8 mouse cellular contexts compared by ENCODE assay signal in the genomic region with DNA sequence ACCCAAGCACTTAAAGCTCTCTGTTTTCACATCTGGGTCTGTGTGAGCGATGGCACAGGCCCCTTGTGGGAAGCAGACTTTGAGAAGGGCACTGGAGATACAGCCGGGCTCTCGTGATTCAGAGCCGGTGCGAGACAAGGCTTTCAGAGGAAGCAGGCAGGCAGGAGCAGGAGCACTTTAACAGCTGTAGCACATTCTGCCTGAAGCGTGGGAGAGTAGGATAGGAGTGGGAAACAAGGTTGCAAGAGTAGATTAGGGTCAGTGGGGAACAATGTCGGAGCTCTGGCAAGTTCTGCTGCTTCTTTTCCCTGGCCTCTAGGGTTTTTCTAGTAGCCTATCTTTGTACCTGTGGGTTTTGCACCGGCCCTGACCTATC. TPM values are rescaled to one million over a fixed set of nuclear protein-coding genes. Genes with fewer than 3 reads are reported as not detected.
DNase-seq lines count a peak whose midpoint lies in the region; ATAC-seq and TF ChIP-seq lines count a peak whose summit lies in the region.

No protein-coding gene starts in this region.

- 25% methylated on average over 8 of the region's 8 CpGs for WGBS in lung, embryonic 14.5 days
- WGBS in hindbrain, postnatal 0 days, result 25% methylated on average over 8 of the region's 8 CpGs
- 30% methylated on average over 8 of the region's 8 CpGs for WGBS in midbrain, embryonic 16.5 days

- peak overlapping the region; percentile 33 for H3K4me3 ChIP-seq in lung, embryonic 14.5 days (ENCODE audit: low read depth, low read length)
- H3K4me3 ChIP-seq in embryonic fibroblast, embryonic 13.5 days (ENCODE audit: insufficient read depth, low read length), result peak overlapping the region; percentile 5; the same call in 1 of the 2 replicates
- peak overlapping the region; percentile 42; the same call in 1 of the 2 replicates for H3K4me3 ChIP-seq in hindbrain, postnatal 0 days (ENCODE audit: low read length)
- peak overlapping the region; percentile 48 for H3K4me3 ChIP-seq in midbrain, embryonic 16.5 days (ENCODE audit: low read depth, low read length)

- peaks cover 10% of the 10 kb centered on the region; the same call in 1 of the 2 replicates for H3K4me1 ChIP-seq in lung, embryonic 14.5 days (ENCODE audit: insufficient read depth)
- peaks cover 6% of the 10 kb centered on the region; the same call in 1 of the 2 replicates for H3K4me1 ChIP-seq in embryonic fibroblast, embryonic 13.5 days (ENCODE audit: control insufficient read depth, insufficient read depth, low read length)
- peaks cover 16% of the 10 kb centered on the region; the same call in 1 of the 2 replicates for H3K4me1 ChIP-seq in hindbrain, postnatal 0 days (ENCODE audit: insufficient read depth, low read length)
- peaks cover 24% of the 10 kb centered on the region for H3K4me1 ChIP-seq in midbrain, embryonic 16.5 days (ENCODE audit: control insufficient read depth, insufficient read depth, low read length)

- no peaks in the 10 kb centered on the region for H3K9me3 ChIP-seq in lung, embryonic 14.5 days (ENCODE audit: low read depth, low read length)
- H3K9me3 ChIP-seq in hindbrain, postnatal 0 days (ENCODE audit: low read length), result no peaks in the 10 kb centered on the region
- H3K9me3 ChIP-seq in midbrain, embryonic 16.5 days (replicated peaks; ENCODE audit: control insufficient read depth, low read length, poor library complexity, severe bottlenecking), result no peaks in the 10 kb centered on the region

- no peak for TF ChIP-seq CTCF in lung, embryonic 14.5 days (IDR thresholded peaks at IDR 0.05; ENCODE audit: low read depth)
- no peak for TF ChIP-seq CTCF in embryonic fibroblast, embryonic 13.5 days (IDR thresholded peaks at IDR 0.05; ENCODE audit: borderline replicate concordance, insufficient read depth, low read length)
- TF ChIP-seq CTCF in hindbrain, postnatal 0 days (IDR thresholded peaks at IDR 0.05; ENCODE audit: low read depth), result no peak

- peak overlapping the region; percentile 75; the same call in 1 of the 2 replicates for H3K27ac ChIP-seq in lung, embryonic 14.5 days (ENCODE audit: low read depth)
- peak overlapping the region; percentile 23 for H3K27ac ChIP-seq in embryonic fibroblast, embryonic 13.5 days (ENCODE audit: insufficient read depth, low read length)
- H3K27ac ChIP-seq in hindbrain, postnatal 0 days, result no peak overlapping the region
- H3K27ac ChIP-seq in midbrain, embryonic 16.5 days (ENCODE audit: low read length), result no peak overlapping the region

- no peak for ATAC-seq in lung, embryonic 14.5 days (ENCODE audit: insufficient read depth)
- ATAC-seq in hindbrain, postnatal 0 days, result no peak
- ATAC-seq in midbrain, embryonic 16.5 days, result no peak

- no peak for TF ChIP-seq POLR2A in embryonic fibroblast, embryonic 13.5 days (IDR thresholded peaks at IDR 0.05; ENCODE audit: low read depth, low read length)

- H3K36me3 ChIP-seq in lung, embryonic 14.5 days (ENCODE audit: insufficient read depth), result no peaks in the 10 kb centered on the region
- H3K36me3 ChIP-seq in hindbrain, postnatal 0 days (ENCODE audit: insufficient read depth, low read length), result no peaks in the 10 kb centered on the region
- H3K36me3 ChIP-seq in midbrain, embryonic 16.5 days (ENCODE audit: control insufficient read depth, insufficient read depth, low read length), result no peaks in the 10 kb centered on the region

- DNase-seq in lung, embryonic 14.5 days, result no peak
- no peak for DNase-seq in lung, postnatal 36 days
- no peak for DNase-seq in hindbrain, postnatal 0 days (ENCODE audit: low spot score)
- no peak for DNase-seq in urinary bladder, postnatal 25 days (ENCODE audit: low spot score)
- DNase-seq in lung, adult 18-20 months, result no peak
- DNase-seq in lung, postnatal 10 days, result no peak

- H3K4me2 ChIP-seq in lung, embryonic 14.5 days, result peak overlapping the region; percentile 68
- peak overlapping the region; percentile 82 for H3K4me2 ChIP-seq in hindbrain, postnatal 0 days (ENCODE audit: low read depth, low read length)
- peak overlapping the region; percentile 77 for H3K4me2 ChIP-seq in midbrain, embryonic 16.5 days (ENCODE audit: low read length)

- no peaks in the 10 kb centered on the region for H3K27me3 ChIP-seq in lung, embryonic 14.5 days (ENCODE audit: insufficient read depth, low read length)
- no peaks in the 10 kb centered on the region for H3K27me3 ChIP-seq in hindbrain, postnatal 0 days (ENCODE audit: insufficient read depth, low read length)
- H3K27me3 ChIP-seq in midbrain, embryonic 16.5 days (ENCODE audit: control insufficient read depth, insufficient read depth, low read depth, low read length), result no peaks in the 10 kb centered on the region

- H3K9ac ChIP-seq in lung, embryonic 14.5 days, result peak overlapping the region; percentile 26
- 0 out of 2 replicates have a peak overlapping the region, but pooled peaks have one; percentile 50 for H3K9ac ChIP-seq in hindbrain, postnatal 0 days (replicated peaks; ENCODE audit: low read length)
- no peak overlapping the region; the same call in 1 of the 2 replicates for H3K9ac ChIP-seq in midbrain, embryonic 16.5 days (ENCODE audit: low read depth, low read length)

RNA-seq across cellular contexts. Expression of gene Wbp4, which starts 5.3 kb away (rescaled TPM):
- polyA plus RNA-seq in lung, embryonic 14.5 days (2014; fragmentation: Nextera tagmentation; extraction: Ambion mirVana), result 44.3 and 46.1 TPM in 2 replicates
- 43.9 and 54.1 TPM in 2 replicates for polyA plus RNA-seq in embryonic fibroblast, embryonic 13.5 days (2011; ENCODE audit: insufficient read length, low read depth, missing spikeins)
- total RNA-seq in hindbrain, postnatal 0 days (2014; rRNA removed), result 20.6 and 27.7 TPM in 2 replicates
- 49.9 and 51.2 TPM in 2 replicates for polyA plus RNA-seq in hindbrain, postnatal 0 days (2015; fragmentation: Nextera tagmentation; extraction: Ambion mirVana)
- polyA plus RNA-seq in midbrain, embryonic 16.5 days (2015; fragmentation: Nextera tagmentation; extraction: Ambion mirVana), result 44.0 and 46.2 TPM in 2 replicates

RNA-seq across cellular contexts. Expression of gene Elf1, which starts 5.6 kb away (rescaled TPM):
- polyA plus RNA-seq in lung, embryonic 14.5 days (2014; fragmentation: Nextera tagmentation; extraction: Ambion mirVana), result 19.2 and 20.2 TPM in 2 replicates
- polyA plus RNA-seq in embryonic fibroblast, embryonic 13.5 days (2011; ENCODE audit: insufficient read length, low read depth, missing spikeins), result 27.8 and 31.1 TPM in 2 replicates
- total RNA-seq in hindbrain, postnatal 0 days (2014; rRNA removed), result 4.3 and 6.4 TPM in 2 replicates
- 3.4 TPM in 2 replicates for polyA plus RNA-seq in hindbrain, postnatal 0 days (2015; fragmentation: Nextera tagmentation; extraction: Ambion mirVana)
- 2.0 and 2.9 TPM in 2 replicates for polyA plus RNA-seq in midbrain, embryonic 16.5 days (2015; fragmentation: Nextera tagmentation; extraction: Ambion mirVana)

RNA-seq across cellular contexts. Expression of gene Kbtbd6, which starts 35.0 kb away (rescaled TPM):
- polyA plus RNA-seq in lung, embryonic 14.5 days (2014; fragmentation: Nextera tagmentation; extraction: Ambion mirVana), result 4.5 and 5.6 TPM in 2 replicates
- 0.62 and 1.7 TPM in 2 replicates for polyA plus RNA-seq in embryonic fibroblast, embryonic 13.5 days (2011; ENCODE audit: insufficient read length, low read depth, missing spikeins)
- total RNA-seq in hindbrain, postnatal 0 days (2014; rRNA removed), result 2.5 and 2.9 TPM in 2 replicates
- polyA plus RNA-seq in hindbrain, postnatal 0 days (2015; fragmentation: Nextera tagmentation; extraction: Ambion mirVana), result 1.1 and 1.8 TPM in 2 replicates
- 1.5 TPM in 2 replicates for polyA plus RNA-seq in midbrain, embryonic 16.5 days (2015; fragmentation: Nextera tagmentation; extraction: Ambion mirVana)

Comparison
In these comparisons a context has a peak if more than half of its experiments do, and no peak if none do; other contexts are left out.
1. H3K27ac ChIP-seq: peak in lung, embryonic 14.5 days (single experiment) and embryonic fibroblast, embryonic 13.5 days (single experiment); none in hindbrain, postnatal 0 days (single experiment) and midbrain, embryonic 16.5 days (single experiment).
2. Peak in every context shown above with its lines, with median percentiles within 50 percentile points of each other: H3K4me2 ChIP-seq and H3K4me3 ChIP-seq.